Mouse (Mus musculus): Measurements from ENCODE around the gene Mcoln2. TPM values are rescaled to one million over a fixed set of nuclear protein-coding genes. Genes with fewer than 3 reads are reported as not detected.

Mcoln2 gene
- total and polyA plus RNA-seq, 2 experiments from 2014 or later: 0.09 to 0.16 TPM

- DNase-seq (ENCODE audit: low spot score) (no peak), ATAC-seq (ENCODE audit: low FRiP score) (no peak)
- H3K27ac ChIP-seq (ENCODE audit: low read depth, low read length): no peak overlapping the region
- WGBS: 96% methylated on average over 2 of the region's 2 CpGs
- no peaks in the 10 kb centered on the region for H3K27me3 ChIP-seq (ENCODE audit: insufficient read depth, low read length)
- no peak overlapping the region for H3K4me2 ChIP-seq (ENCODE audit: low read depth, low read length, poor library complexity, severe bottlenecking)
- H3K36me3 ChIP-seq (ENCODE audit: insufficient read depth, low read length): no peaks in the 10 kb centered on the region
- TF ChIP-seq CTCF (IDR thresholded peaks at IDR 0.05): no peak
- no peaks in the 10 kb centered on the region for H3K9me3 ChIP-seq (ENCODE audit: low read length)
- H3K4me1 ChIP-seq (ENCODE audit: insufficient read depth, low read length): no peaks in the 10 kb centered on the region
- H3K9ac ChIP-seq (replicated peaks; ENCODE audit: low read length, poor library complexity, severe bottlenecking): no peak overlapping the region
- H3K4me3 ChIP-seq (ENCODE audit: low read depth, low read length): no peak overlapping the region
Measured at GRCm38 (mm10) chr3:146135417-146135816, 14.2 kb upstream of the Mcoln2 start.

GRCm38 (mm10) chr3:146136422-146136821, 13.2 kb upstream of the Mcoln2 start:
- Histone ChIP-seq H3K9ac (replicated peaks; ENCODE audit: low read length, poor library complexity, severe bottlenecking) (no peak overlapping the region), H3K9me3 (ENCODE audit: low read length) (no peaks in the 10 kb centered on the region), H3K27ac (ENCODE audit: low read depth, low read length) (no peak overlapping the region), H3K4me1 (ENCODE audit: insufficient read depth, low read length) (no peaks in the 10 kb centered on the region), H3K36me3 (ENCODE audit: insufficient read depth, low read length) (no peaks in the 10 kb centered on the region), H3K4me3 (ENCODE audit: low read depth, low read length) (no peak overlapping the region), H3K4me2 (ENCODE audit: low read depth, low read length, poor library complexity, severe bottlenecking) (no peak overlapping the region), H3K27me3 (ENCODE audit: insufficient read depth, low read length) (no peaks in the 10 kb centered on the region)
- 38% methylated on average over 10 of the region's 10 CpGs for WGBS
- peak; percentile 61 for TF ChIP-seq CTCF (IDR thresholded peaks at IDR 0.05)
- ATAC-seq (ENCODE audit: low FRiP score): peak; percentile 31; the same call in 1 of the 2 replicates
- peak; percentile 28 for DNase-seq (ENCODE audit: low spot score)

- no peak for TF ChIP-seq CTCF (IDR thresholded peaks at IDR 0.05)
- DNase-seq (ENCODE audit: low spot score) (no peak), ATAC-seq (ENCODE audit: low FRiP score) (no peak)
- H3K27me3 ChIP-seq (ENCODE audit: insufficient read depth, low read length): no peaks in the 10 kb centered on the region
- no peaks in the 10 kb centered on the region for H3K36me3 ChIP-seq (ENCODE audit: insufficient read depth, low read length)
- H3K27ac ChIP-seq (ENCODE audit: low read depth, low read length): no peak overlapping the region
- H3K9me3 ChIP-seq (ENCODE audit: low read length): no peaks in the 10 kb centered on the region
- H3K4me2 ChIP-seq (ENCODE audit: low read depth, low read length, poor library complexity, severe bottlenecking): no peak overlapping the region
- 94% methylated on average over 7 of the region's 7 CpGs for WGBS
- H3K4me3 ChIP-seq (ENCODE audit: low read depth, low read length): no peak overlapping the region
- H3K9ac ChIP-seq (replicated peaks; ENCODE audit: low read length, poor library complexity, severe bottlenecking): no peak overlapping the region
- H3K4me1 ChIP-seq (ENCODE audit: insufficient read depth, low read length): no peaks in the 10 kb centered on the region
Measured at GRCm38 (mm10) chr3:146140276-146140675, 9.4 kb upstream of the Mcoln2 start.

GRCm38 (mm10) chr3:146142523-146142922, 7.1 kb upstream of the Mcoln2 start:
- no peaks in the 10 kb centered on the region for H3K36me3 ChIP-seq (ENCODE audit: insufficient read depth, low read length)
- no peak overlapping the region for H3K9ac ChIP-seq (replicated peaks; ENCODE audit: low read length, poor library complexity, severe bottlenecking)
- no peaks in the 10 kb centered on the region for H3K27me3 ChIP-seq (ENCODE audit: insufficient read depth, low read length)
- no peaks in the 10 kb centered on the region for H3K9me3 ChIP-seq (ENCODE audit: low read length)
- no peak overlapping the region for H3K27ac ChIP-seq (ENCODE audit: low read depth, low read length)
- no peak overlapping the region for H3K4me3 ChIP-seq (ENCODE audit: low read depth, low read length)
- TF ChIP-seq CTCF (IDR thresholded peaks at IDR 0.05): no peak
- no peak overlapping the region for H3K4me2 ChIP-seq (ENCODE audit: low read depth, low read length, poor library complexity, severe bottlenecking)
- 59% methylated on average over 7 of the region's 7 CpGs for WGBS
- ATAC-seq (ENCODE audit: low FRiP score): 0 out of 2 replicates have a peak, but pooled peaks have one; percentile 44
- no peaks in the 10 kb centered on the region for H3K4me1 ChIP-seq (ENCODE audit: insufficient read depth, low read length)
- DNase-seq (ENCODE audit: low spot score): peak; percentile 45

- H3K4me2 ChIP-seq (ENCODE audit: low read depth, low read length, poor library complexity, severe bottlenecking): no peak overlapping the region
- no peak overlapping the region for H3K27ac ChIP-seq (ENCODE audit: low read depth, low read length)
- H3K36me3 ChIP-seq (ENCODE audit: insufficient read depth, low read length): no peaks in the 10 kb centered on the region
- ATAC-seq (ENCODE audit: low FRiP score) (no peak), DNase-seq (ENCODE audit: low spot score) (no peak)
- H3K27me3 ChIP-seq (ENCODE audit: insufficient read depth, low read length): peaks cover under 1% of the 10 kb centered on the region; the same call in 1 of the 2 replicates
- 58% methylated on average over 5 of the region's 5 CpGs for WGBS
- H3K9me3 ChIP-seq (ENCODE audit: low read length): no peaks in the 10 kb centered on the region
- no peak overlapping the region for H3K9ac ChIP-seq (replicated peaks; ENCODE audit: low read length, poor library complexity, severe bottlenecking)
- H3K4me1 ChIP-seq (ENCODE audit: insufficient read depth, low read length): no peaks in the 10 kb centered on the region; the same call in 1 of the 2 replicates
- no peak for TF ChIP-seq CTCF (IDR thresholded peaks at IDR 0.05)
- no peak overlapping the region for H3K4me3 ChIP-seq (ENCODE audit: low read depth, low read length)
Measured at GRCm38 (mm10) chr3:146145501-146145900, 4.1 kb upstream of the Mcoln2 start.

DNA sequence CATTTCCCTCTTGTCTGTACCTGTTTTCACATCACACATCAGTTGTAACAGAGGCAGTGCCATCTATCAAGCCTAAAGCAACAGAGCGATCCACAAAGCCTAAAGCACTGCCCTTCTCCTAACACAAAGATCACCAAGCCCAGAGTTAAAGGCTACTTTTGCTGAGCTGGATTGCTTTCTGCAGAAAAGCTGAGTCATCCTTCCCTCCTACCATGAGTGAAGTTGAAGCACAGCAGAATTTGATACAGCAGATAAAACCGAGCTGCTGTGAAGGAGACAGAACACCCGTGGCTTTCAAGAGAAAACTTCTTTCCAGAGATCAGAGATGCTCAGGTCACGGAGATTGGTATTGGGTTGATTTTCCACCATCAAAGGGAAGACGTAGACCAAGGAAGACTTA, 3.5 kb upstream of the Mcoln2 start:
- Histone ChIP-seq H3K27me3 (ENCODE audit: insufficient read depth, low read length) (peaks cover 6% of the 10 kb centered on the region; the same call in 1 of the 2 replicates), H3K4me2 (ENCODE audit: low read depth, low read length, poor library complexity, severe bottlenecking) (no peak overlapping the region), H3K27ac (ENCODE audit: low read depth, low read length) (no peak overlapping the region), H3K36me3 (ENCODE audit: insufficient read depth, low read length) (no peaks in the 10 kb centered on the region), H3K9me3 (ENCODE audit: low read length) (no peaks in the 10 kb centered on the region), H3K4me1 (ENCODE audit: insufficient read depth, low read length) (no peaks in the 10 kb centered on the region; the same call in 1 of the 2 replicates), H3K4me3 (ENCODE audit: low read depth, low read length) (no peak overlapping the region), H3K9ac (replicated peaks; ENCODE audit: low read length, poor library complexity, severe bottlenecking) (no peak overlapping the region)
- no peak for DNase-seq (ENCODE audit: low spot score)
- ATAC-seq (ENCODE audit: low FRiP score): no peak
- 70% methylated on average over 5 of the region's 5 CpGs for WGBS
- TF ChIP-seq CTCF (IDR thresholded peaks at IDR 0.05): no peak
